Mouse (Mus musculus) midbrain, embryonic 16.5 days (tissue): ENCODE results near the gene Plcb4. TPM values are rescaled to one million over a fixed set of nuclear protein-coding genes. Genes with fewer than 3 reads are reported as not detected.

Experiments
- ATAC-seq: fragments of 200-750 bp; cut with Nextera tagmentation; 2 replicates; pipeline ENCODE4 v1.8.0; 2017; ENCODE audit warnings: moderate TSS enrichment
- H3K27ac ChIP-seq: fragments of 300-500 bp; sonication (generic); 2 replicates; pipeline ENCODE4 v1.5.1; 2014; ENCODE audit warnings: mild to moderate bottlenecking, low read length, mixed read lengths
- H3K27me3 ChIP-seq: fragments of 300-500 bp; sonication (generic); 2 replicates; pipeline ENCODE4 v1.6.1; 2014; ENCODE audit warnings: low read depth, low read length, mixed read lengths; ENCODE audit not compliant: control insufficient read depth, insufficient read depth
- H3K36me3 ChIP-seq: fragments of 300-500 bp; sonication (generic); 2 replicates; pipeline ENCODE4 v1.6.1; 2014; ENCODE audit warnings: mild to moderate bottlenecking, low read length, moderate library complexity, mixed read lengths; ENCODE audit not compliant: control insufficient read depth, insufficient read depth
- H3K4me1 ChIP-seq: fragments of 300-500 bp; sonication (generic); 2 replicates; pipeline ENCODE4 v1.6.1; 2014; ENCODE audit warnings: mild to moderate bottlenecking, low read length, mixed read lengths; ENCODE audit not compliant: control insufficient read depth, insufficient read depth
- H3K4me2 ChIP-seq: fragments of 300-500 bp; sonication (generic); 2 replicates; pipeline ENCODE4 v1.6.1; 2014; ENCODE audit warnings: mild to moderate bottlenecking, low read length, mixed read lengths
- H3K4me3 ChIP-seq: fragments of 300-500 bp; sonication (generic); 2 replicates; pipeline ENCODE4 v1.5.1; 2014; ENCODE audit warnings: low read depth, mild to moderate bottlenecking, low read length, moderate library complexity, mixed read lengths
- H3K9ac ChIP-seq: fragments of 300-500 bp; sonication (generic); 2 replicates; pipeline ENCODE4 v1.6.1; 2014; ENCODE audit warnings: low read depth, low read length, mixed read lengths
- H3K9me3 ChIP-seq: fragments of 300-500 bp; sonication (generic); replicated peaks from 2 replicates; pipeline ENCODE4 v1.6.1; 2014; ENCODE audit warnings: mild to moderate bottlenecking, low read length, mixed read lengths; ENCODE audit not compliant: control insufficient read depth, poor library complexity, severe bottlenecking
- WGBS: fragments of 180-500 bp; shearing (Covaris S2); extraction: QIAGEN DNeasy Blood & Tissue Kit; methylation state at CpG from one replicate; pipeline ENCODE4 v1.1.7; 2014; 5-methylcytosine and 5-hydroxymethylcytosine counted together
- polyA plus RNA-seq: library from polyadenylated mRNA; unstranded; fragments of >200 nt; fragmentation: Nextera tagmentation; extraction: Ambion mirVana; gene quantifications from 2 replicates; pipeline ENCODE4 v1.2.1, GENCODE M21; 2015

Gene Plcb4
- polyA plus RNA-seq, 1 experiment from 2014 or later: 44.4 TPM

- H3K4me2 ChIP-seq: peak overlapping the region; percentile 48
- no peaks in the 10 kb centered on the region for H3K36me3 ChIP-seq
- 60% methylated on average over 4 of the region's 4 CpGs for WGBS
- H3K4me1 ChIP-seq: peaks cover 18% of the 10 kb centered on the region
- no peak overlapping the region for H3K9ac ChIP-seq
- H3K27me3 ChIP-seq: no peaks in the 10 kb centered on the region
- ATAC-seq: no peak
- 0 out of 2 replicates have a peak overlapping the region, but pooled peaks have one; percentile 15 for H3K4me3 ChIP-seq
- no peak overlapping the region for H3K27ac ChIP-seq
- H3K9me3 ChIP-seq: no peaks in the 10 kb centered on the region
Measured at GRCm38 (mm10) chr2:135660816-135661215, 2.0 kb downstream of the Plcb4 start.

GRCm38 (mm10) chr2:135663785-135664184, 5.0 kb downstream of the Plcb4 start:
- Histone ChIP-seq H3K4me3 (no peak overlapping the region), H3K36me3 (no peaks in the 10 kb centered on the region), H3K27ac (no peak overlapping the region), H3K9ac (no peak overlapping the region), H3K4me1 (peaks cover 12% of the 10 kb centered on the region; the same call in 1 of the 2 replicates), H3K4me2 (no peak overlapping the region), H3K9me3 (no peaks in the 10 kb centered on the region), H3K27me3 (no peaks in the 10 kb centered on the region)
- 88% methylated on average over 1 of the region's 1 CpGs for WGBS
- no peak for ATAC-seq

GRCm38 (mm10) chr2:135667496-135667895, 8.7 kb downstream of the Plcb4 start:
- H3K4me2 ChIP-seq: no peak overlapping the region
- H3K27ac ChIP-seq: no peak overlapping the region
- no peaks in the 10 kb centered on the region for H3K9me3 ChIP-seq
- H3K9ac ChIP-seq: no peak overlapping the region
- 91% methylated on average over 2 of the region's 2 CpGs for WGBS
- H3K4me1 ChIP-seq: no peaks in the 10 kb centered on the region
- no peaks in the 10 kb centered on the region for H3K27me3 ChIP-seq
- ATAC-seq: no peak
- H3K36me3 ChIP-seq: no peaks in the 10 kb centered on the region
- no peak overlapping the region for H3K4me3 ChIP-seq

GRCm38 (mm10) chr2:135672459-135673104, 13.8 kb downstream of the Plcb4 start:
- Histone ChIP-seq H3K4me3 (no peak overlapping the region), H3K27me3 (no peaks in the 10 kb centered on the region), H3K27ac (no peak overlapping the region), H3K4me2 (no peak overlapping the region), H3K9me3 (no peaks in the 10 kb centered on the region), H3K36me3 (no peaks in the 10 kb centered on the region), H3K4me1 (no peaks in the 10 kb centered on the region), H3K9ac (no peak overlapping the region)
- 82% methylated on average over 10 of the region's 10 CpGs for WGBS
- ATAC-seq: no peak

- 74% methylated on average over 8 of the region's 8 CpGs for WGBS
- H3K4me1 ChIP-seq: no peaks in the 10 kb centered on the region
- H3K27ac ChIP-seq: no peak overlapping the region
- H3K4me2 ChIP-seq: no peak overlapping the region
- no peaks in the 10 kb centered on the region for H3K27me3 ChIP-seq
- no peak overlapping the region for H3K4me3 ChIP-seq
- H3K36me3 ChIP-seq: no peaks in the 10 kb centered on the region
- no peak overlapping the region for H3K9ac ChIP-seq
- ATAC-seq: no peak
- no peaks in the 10 kb centered on the region for H3K9me3 ChIP-seq
Measured at GRCm38 (mm10) chr2:135673649-135674048, 14.8 kb downstream of the Plcb4 start.

GRCm38 (mm10) chr2:135675284-135675683, 16.5 kb downstream of the Plcb4 start:
- H3K27me3 ChIP-seq: no peaks in the 10 kb centered on the region
- no peak overlapping the region for H3K27ac ChIP-seq
- no peak overlapping the region for H3K4me2 ChIP-seq
- no peaks in the 10 kb centered on the region for H3K36me3 ChIP-seq
- H3K9me3 ChIP-seq: no peaks in the 10 kb centered on the region
- no peaks in the 10 kb centered on the region for H3K4me1 ChIP-seq
- ATAC-seq: no peak
- WGBS: 95% methylated on average over 5 of the region's 5 CpGs
- no peak overlapping the region for H3K4me3 ChIP-seq
- H3K9ac ChIP-seq: no peak overlapping the region

- Histone ChIP-seq H3K4me3 (no peak overlapping the region), H3K9me3 (no peaks in the 10 kb centered on the region), H3K9ac (no peak overlapping the region), H3K27ac (no peak overlapping the region), H3K4me1 (no peaks in the 10 kb centered on the region), H3K4me2 (no peak overlapping the region), H3K27me3 (no peaks in the 10 kb centered on the region), H3K36me3 (no peaks in the 10 kb centered on the region)
- no peak for ATAC-seq
- 46% methylated on average over 8 of the region's 8 CpGs for WGBS
Measured at GRCm38 (mm10) chr2:135676978-135677501, 18.2 kb downstream of the Plcb4 start.

- Histone ChIP-seq H3K4me3 (no peak overlapping the region), H3K9ac (no peak overlapping the region), H3K36me3 (no peaks in the 10 kb centered on the region), H3K27ac (no peak overlapping the region), H3K4me2 (no peak overlapping the region), H3K4me1 (no peaks in the 10 kb centered on the region), H3K9me3 (no peaks in the 10 kb centered on the region), H3K27me3 (no peaks in the 10 kb centered on the region)
- 0 out of 2 replicates have a peak, but pooled peaks have one; percentile 25 for ATAC-seq
- WGBS: 47% methylated on average over 5 of the region's 5 CpGs
Measured at GRCm38 (mm10) chr2:135677601-135678000, 18.8 kb downstream of the Plcb4 start.

- H3K9ac ChIP-seq: no peak overlapping the region
- H3K4me1 ChIP-seq: no peaks in the 10 kb centered on the region
- 92% methylated on average over 8 of the region's 8 CpGs for WGBS
- H3K9me3 ChIP-seq: no peaks in the 10 kb centered on the region
- H3K4me3 ChIP-seq: no peak overlapping the region
- no peaks in the 10 kb centered on the region for H3K36me3 ChIP-seq
- no peak overlapping the region for H3K27ac ChIP-seq
- no peak for ATAC-seq
- no peak overlapping the region for H3K4me2 ChIP-seq
- no peaks in the 10 kb centered on the region for H3K27me3 ChIP-seq
Measured at GRCm38 (mm10) chr2:135680001-135680400, 21.2 kb downstream of the Plcb4 start.
